Mouse (Mus musculus) thymus, postnatal 14 days (tissue): Measurements from ENCODE around the gene Palb2.

Experiments used
- DNase-seq: peaks from one replicate; pipeline ENCODE4 v3.0.0; 2021

Gene Palb2

GRCm38 (mm10) chr7:122132497-122133337 is at the start of gene Palb2, which contains the start of gene Dctn5:
Gene Palb2, minus strand, starts transcription at chr7:122132985.
Gene Dctn5, plus strand, starts transcription at chr7:122133041.
- DNase-seq: peak; percentile 98

GRCm38 (mm10) chr7:122180720-122181119 is 47.9 kb upstream of the Palb2 start:
- no peak for DNase-seq

- DNase-seq: no peak
Measured at GRCm38 (mm10) chr7:122171613-122172012, 38.8 kb upstream of the Palb2 start.

DNA sequence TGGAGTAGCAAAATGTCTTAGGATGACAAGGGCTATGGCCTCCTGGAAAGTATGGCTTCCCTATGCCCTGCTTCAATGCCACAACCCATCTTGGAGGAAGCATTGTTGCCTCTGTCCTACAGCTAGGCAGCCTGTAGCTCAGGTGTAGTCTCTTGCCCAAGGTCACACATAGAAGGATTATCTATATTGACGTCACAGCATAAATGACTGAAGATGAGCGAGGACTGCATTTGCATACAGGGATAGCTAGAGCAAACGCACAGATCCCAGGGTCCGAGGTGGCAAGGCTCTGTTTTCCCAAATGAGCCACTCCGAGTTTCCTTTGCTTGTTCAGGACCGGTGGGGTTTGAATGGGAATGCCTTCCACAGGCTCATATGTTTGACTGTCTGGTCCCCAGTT is 37.9 kb upstream of the Palb2 start:
- no peak for DNase-seq

- no peak for DNase-seq
Measured at GRCm38 (mm10) chr7:122167203-122167602, 34.4 kb upstream of the Palb2 start.

- no peak for DNase-seq
Measured at GRCm38 (mm10) chr7:122163766-122164165, 31.0 kb upstream of the Palb2 start.

- peak; percentile 38 for DNase-seq
Measured at GRCm38 (mm10) chr7:122160037-122160436, 27.3 kb upstream of the Palb2 start.

DNA sequence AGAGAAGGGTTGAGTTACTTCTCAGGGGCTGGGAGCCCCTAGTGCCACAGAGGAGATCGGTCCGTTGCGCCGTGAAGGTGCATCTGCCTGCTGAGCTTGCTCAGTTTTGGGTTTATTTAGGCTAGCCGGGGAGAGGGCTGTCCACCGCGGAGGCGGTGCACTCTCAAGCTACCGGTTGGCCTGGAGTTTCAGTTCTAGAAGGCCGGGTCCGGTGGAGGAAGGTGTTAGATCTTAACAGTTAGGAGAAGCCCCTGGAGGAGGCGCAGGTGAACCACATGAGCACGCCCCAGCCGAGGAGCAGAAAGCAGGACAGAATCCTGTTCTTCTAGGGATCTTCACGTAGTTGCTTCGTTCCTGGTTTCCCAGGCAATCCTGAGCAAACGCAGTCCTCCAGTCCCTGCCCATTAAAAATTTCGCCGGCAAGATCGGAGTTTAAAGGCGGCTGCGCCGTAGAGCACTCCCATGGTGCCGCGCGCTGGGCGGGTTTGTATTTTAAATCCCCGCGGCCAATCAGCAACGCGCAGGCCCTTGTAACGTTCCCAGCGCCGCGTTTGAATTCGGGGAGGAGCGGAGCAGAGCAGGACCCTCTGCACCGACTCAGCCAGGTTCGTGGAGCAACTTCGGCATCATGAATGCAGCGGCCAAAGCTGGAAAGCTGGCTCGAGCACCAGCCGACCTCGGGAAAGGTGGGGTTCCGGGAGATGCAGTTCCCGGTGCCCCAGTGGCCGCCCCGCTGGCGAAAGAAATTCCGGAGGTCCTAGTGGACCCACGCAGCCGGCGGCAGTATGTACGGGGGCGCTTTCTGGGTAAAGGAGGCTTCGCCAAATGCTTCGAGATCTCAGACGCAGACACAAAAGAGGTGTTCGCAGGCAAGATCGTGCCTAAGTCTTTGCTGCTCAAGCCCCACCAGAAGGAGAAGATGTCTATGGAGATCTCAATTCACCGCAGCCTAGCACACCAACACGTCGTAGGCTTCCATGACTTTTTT is 26.4 kb upstream of the Palb2 start, which contains the start of gene Plk1:
Gene Plk1 (plus strand): TSS at position 525 of the 988 bp plus-strand sequence.
- peak; percentile 86 for DNase-seq

DNA sequence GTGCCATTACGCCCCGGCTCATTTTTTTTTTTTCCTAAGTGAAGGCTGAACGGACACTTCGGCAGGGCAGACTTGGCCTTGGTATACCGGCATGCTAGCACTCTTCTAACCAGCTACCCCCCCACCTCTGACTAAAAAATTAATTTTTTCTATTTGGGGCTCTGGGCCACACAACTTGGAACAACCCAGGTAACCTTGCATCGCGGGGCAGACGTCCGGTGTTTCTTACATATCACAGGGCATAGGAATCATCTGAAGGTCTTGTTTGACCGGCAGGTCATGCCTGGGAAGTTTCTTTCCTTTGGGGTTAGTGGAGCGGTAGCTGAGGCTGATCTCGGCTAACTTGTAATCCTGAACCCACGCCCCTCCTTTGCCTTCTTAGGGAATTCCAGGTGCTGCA is 25.7 kb upstream of the Palb2 start:
- no peak for DNase-seq

DNA sequence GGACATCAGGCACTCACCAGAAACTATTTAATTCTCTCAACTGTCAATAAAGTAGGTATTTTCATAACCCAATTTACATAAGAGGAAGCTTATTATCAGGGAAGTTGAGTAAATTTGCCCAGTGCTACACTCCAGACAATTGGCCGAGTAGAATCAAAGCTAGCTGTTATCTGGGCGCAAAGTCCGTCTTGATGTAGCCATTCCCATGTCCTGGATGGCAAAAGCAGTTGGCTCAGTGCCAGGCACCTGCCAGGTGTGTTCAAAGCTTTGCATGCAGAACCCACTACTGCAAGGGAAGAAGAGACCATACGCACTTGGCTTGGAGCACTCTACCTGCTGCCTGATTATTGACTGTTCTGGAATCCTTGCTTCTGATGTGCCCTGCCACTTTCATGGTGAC is 19.7 kb upstream of the Palb2 start:
- no peak for DNase-seq

DNA sequence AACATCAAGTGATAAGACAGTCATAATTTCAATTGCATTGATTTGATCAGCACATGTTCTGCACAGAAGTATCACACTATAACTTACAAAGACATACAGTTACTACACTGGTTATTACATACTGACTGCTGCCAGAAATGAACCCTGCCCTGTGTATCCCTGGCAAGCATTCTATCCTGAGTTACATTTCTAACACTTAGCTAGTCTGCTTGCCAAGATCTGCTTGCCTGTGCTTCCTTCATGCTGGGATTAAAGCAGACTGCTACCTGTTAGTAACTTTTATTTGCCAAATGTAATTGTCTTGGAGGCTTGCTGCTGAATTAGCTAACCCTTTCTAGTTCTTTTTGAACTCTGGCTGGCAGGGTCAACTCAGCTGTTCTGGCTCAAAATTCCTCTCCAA is 8.2 kb upstream of the Palb2 start:
- no peak for DNase-seq

- DNase-seq: no peak
Measured at GRCm38 (mm10) chr7:122138190-122138589, 5.4 kb upstream of the Palb2 start.

GRCm38 (mm10) chr7:122137071-122137470 is 4.3 kb upstream of the Palb2 start:
- no peak for DNase-seq

DNA sequence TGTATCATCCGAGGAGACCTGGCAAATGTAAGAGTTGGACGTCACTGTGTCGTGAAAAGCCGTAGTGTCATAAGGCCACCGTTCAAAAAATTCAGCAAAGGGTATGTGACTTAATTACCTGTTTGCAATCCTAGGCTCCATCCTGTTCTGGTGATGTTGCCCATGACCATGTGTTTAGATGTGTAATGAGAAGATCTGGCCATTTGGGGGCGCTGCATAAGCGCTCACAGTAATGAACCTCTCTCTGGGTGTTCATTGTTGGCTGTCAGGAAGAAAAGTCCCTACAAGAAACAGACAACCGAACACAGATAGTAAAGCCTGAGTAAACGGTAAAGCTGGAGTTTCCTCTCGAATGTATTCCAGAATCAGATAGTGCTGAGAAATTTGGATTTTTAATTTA is 2.3 kb upstream of the Palb2 start:
- DNase-seq: peak; percentile 20

GRCm38 (mm10) chr7:122133338-122133625 is 497 bp upstream of the Palb2 start:
- no peak for DNase-seq

DNA sequence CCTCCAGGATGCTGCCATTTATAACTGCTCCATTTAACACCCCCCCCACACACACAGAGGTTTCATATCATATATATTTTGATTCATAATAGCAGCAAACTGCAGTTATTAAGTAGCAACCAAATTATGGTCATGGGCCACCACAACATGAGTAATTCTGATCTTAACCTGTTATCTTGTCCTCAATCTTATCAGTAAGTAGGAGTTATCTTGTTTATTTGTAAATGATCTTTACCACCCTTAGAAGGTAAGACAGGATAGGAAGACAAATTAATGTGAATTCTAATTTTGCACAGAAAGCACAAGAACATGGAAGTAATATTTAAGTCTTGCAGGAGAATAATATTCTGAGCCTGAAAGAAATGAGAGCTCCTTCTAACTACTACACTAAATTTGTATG is 951 bp downstream of the Palb2 start:
- DNase-seq: no peak

GRCm38 (mm10) chr7:122126946-122127345 is 5.8 kb downstream of the Palb2 start:
- DNase-seq: no peak

DNA sequence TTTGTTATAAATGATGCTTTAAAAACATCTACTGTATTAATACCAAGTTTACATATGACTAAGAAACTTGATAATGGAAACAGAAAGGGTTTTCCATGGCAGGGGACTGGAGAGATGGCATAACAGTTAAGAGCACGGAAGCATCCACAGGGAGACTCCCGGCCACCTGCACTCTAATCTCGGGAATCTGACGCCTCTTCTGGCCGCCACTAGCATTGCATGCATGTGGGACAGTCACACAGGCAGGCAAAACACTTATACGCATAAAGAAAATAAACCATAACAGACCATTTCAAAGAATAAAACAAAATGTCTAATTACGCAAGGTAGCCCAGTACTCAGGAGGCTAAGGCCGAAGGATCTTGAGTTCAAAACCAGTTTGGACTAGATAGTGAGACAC is 7.1 kb downstream of the Palb2 start:
- no peak for DNase-seq

GRCm38 (mm10) chr7:122123518-122123917 is 9.3 kb downstream of the Palb2 start:
- DNase-seq: no peak

GRCm38 (mm10) chr7:122108206-122108605 is 24.6 kb downstream of the Palb2 start:
- DNase-seq: no peak

DNA sequence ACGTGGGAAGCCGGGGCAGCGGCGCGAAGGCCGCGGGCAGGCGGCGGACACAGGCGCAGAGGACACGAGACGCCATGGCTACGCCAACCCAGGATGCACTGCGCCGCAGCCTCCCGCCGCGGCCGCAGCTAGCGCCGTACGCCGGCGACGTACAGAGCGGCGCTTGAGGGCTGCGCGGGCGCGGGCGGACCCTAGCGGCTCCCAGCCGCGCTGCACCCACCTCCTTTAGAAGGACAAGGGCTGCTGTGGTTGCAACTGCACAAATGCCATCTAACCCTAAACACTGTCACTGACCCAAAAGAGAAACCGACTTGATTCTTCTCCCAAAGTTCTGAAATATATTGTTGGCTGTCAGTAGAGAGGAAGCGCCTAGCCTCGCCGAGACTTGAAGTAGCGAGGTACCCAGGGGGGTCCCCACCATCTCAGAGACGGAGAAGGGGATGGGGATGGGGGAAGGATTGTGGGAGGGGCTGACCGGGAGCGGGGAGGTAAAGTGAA is 31.0 kb downstream of the Palb2 start, which contains the start of gene Ndufab1:
Gene Ndufab1 (minus strand): TSS at position 140 of the 498 bp plus-strand sequence.
- peak; percentile 89 for DNase-seq

DNA sequence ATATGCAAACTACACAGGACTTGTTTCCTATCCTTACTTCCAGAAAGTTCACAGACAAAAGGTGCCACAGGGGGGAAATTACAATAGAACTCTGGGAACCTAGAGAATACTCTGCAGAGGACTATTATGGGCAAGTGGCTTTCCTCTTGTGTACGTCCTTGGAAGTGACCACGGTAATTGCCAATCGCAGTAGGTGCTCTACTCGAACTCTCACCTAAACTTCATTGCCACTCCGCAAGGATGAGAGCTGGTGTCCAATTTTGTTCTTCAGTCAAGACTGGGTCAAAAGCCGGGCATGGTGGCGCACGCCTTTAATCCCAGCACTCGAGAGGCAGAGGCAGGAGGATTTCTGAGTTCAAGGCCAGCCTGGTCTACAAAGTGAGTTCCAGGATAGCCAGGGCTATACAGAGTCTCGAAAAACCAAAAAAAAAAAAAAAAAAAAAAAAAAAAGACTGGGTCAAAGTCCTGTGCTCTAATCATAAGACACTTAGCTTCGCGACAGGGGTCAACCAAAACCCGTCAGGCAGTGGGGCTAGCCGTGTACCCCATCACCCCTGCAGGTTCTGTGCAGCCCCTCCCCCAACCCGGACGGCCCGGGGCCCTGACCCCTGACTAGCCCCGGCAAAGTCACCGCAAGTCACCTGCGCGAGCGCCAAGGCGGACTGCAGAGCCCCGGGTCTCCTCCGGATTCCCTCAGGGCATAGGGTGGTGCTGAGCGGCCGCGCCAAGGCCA is 31.6 kb downstream of the Palb2 start:
- peak; percentile 5 for DNase-seq

- peak; percentile 53 for DNase-seq
Measured at GRCm38 (mm10) chr7:122099222-122099621, 33.6 kb downstream of the Palb2 start.
